16 mouse cellular contexts compared by ENCODE assay signal in genomic region chr2:146280221-146280920, GRCm38 (mm10). TPM values are rescaled to one million over a fixed set of nuclear protein-coding genes. Genes with fewer than 3 reads are reported as not detected.
DNase-seq lines count a peak whose midpoint lies in the region; ATAC-seq and TF ChIP-seq lines count a peak whose summit lies in the region.
"Had no signal": no experiment of that assay in that cellular context is flagged by ENCODE, and none has a peak within 500 bp of the region (broad histone marks: within the 10 kb centered on the region; RNA-seq: fewer than 3 reads in every experiment).

No protein-coding gene starts in this region.

- no peak overlapping the region for H3K4me3 ChIP-seq in embryonic facial prominence, embryonic 10.5 days
- H3K4me3 ChIP-seq in hindbrain, embryonic 12.5 days = no peak overlapping the region
- no peak overlapping the region for H3K4me3 ChIP-seq in midbrain, embryonic 15.5 days
- no peak overlapping the region for H3K4me3 ChIP-seq in kidney, adult 2 months (ENCODE audit: insufficient read depth, low read depth, low read length)
- H3K4me3 ChIP-seq: heart, embryonic 15.5 days; lung, embryonic 15.5 days had no signal

- peak; percentile 72 to 75 for DNase-seq in cerebellum, postnatal 10 days
- no peak for DNase-seq in cerebellum, adult 11 months
- no peak for DNase-seq in embryonic facial prominence, embryonic 10.5 days (ENCODE audit: low spot score)
- no peak for DNase-seq in heart, adult 9 months (ENCODE audit: low spot score in 2 of 2)
- DNase-seq in kidney, adult 2 months = no peak
- DNase-seq in right cerebral cortex, postnatal 36 days (ENCODE audit: low spot score in 2 of 2) = no peak
- DNase-seq: adrenal gland, postnatal 25 days; kidney, postnatal 10 days; liver; spleen, adult 18-20 months had no signal

- 62% methylated on average over 6 of the region's 6 CpGs for WGBS in embryonic facial prominence, embryonic 10.5 days
- 41% methylated on average over 6 of the region's 6 CpGs for WGBS in hindbrain, embryonic 12.5 days
- WGBS in midbrain, embryonic 15.5 days = 22% methylated on average over 6 of the region's 6 CpGs
- WGBS in kidney, adult 2 months = 74% methylated on average over 6 of the region's 6 CpGs

- no peaks in the 10 kb centered on the region for H3K27me3 ChIP-seq in embryonic facial prominence, embryonic 10.5 days (replicated peaks; ENCODE audit: low read depth, poor library complexity, severe bottlenecking)
- H3K27me3 ChIP-seq in hindbrain, embryonic 12.5 days = no peaks in the 10 kb centered on the region
- H3K27me3 ChIP-seq in midbrain, embryonic 15.5 days (replicated peaks) = no peaks in the 10 kb centered on the region
- H3K27me3 ChIP-seq in kidney, adult 2 months (replicated peaks; ENCODE audit: control insufficient read depth, insufficient read depth, low read length) = no peaks in the 10 kb centered on the region
- H3K27me3 ChIP-seq: heart, embryonic 15.5 days; lung, embryonic 15.5 days had no signal

- no peak for TF ChIP-seq POLR2A in kidney, adult 2 months (IDR thresholded peaks at IDR 0.05; ENCODE audit: low read depth, low read length)

- ATAC-seq in hindbrain, embryonic 12.5 days (ENCODE audit: low FRiP score) = peak; percentile 60
- peak; percentile 31; the same call in 1 of the 2 replicates for ATAC-seq in midbrain, embryonic 15.5 days (replicated peaks)
- ATAC-seq: inflammation-experienced regulatory T-cells, adult 6 months had no signal

- 0 out of 2 replicates have a peak overlapping the region, but pooled peaks have one; percentile 30 for H3K27ac ChIP-seq in embryonic facial prominence, embryonic 10.5 days (replicated peaks)
- peak overlapping the region; percentile 84 for H3K27ac ChIP-seq in hindbrain, embryonic 12.5 days
- H3K27ac ChIP-seq in midbrain, embryonic 15.5 days = peak overlapping the region; percentile 83
- H3K27ac ChIP-seq in kidney, adult 2 months (ENCODE audit: insufficient read depth, low read depth, low read length) = no peak overlapping the region
- H3K27ac ChIP-seq: heart, embryonic 15.5 days; lung, embryonic 15.5 days had no signal

- no peak overlapping the region for H3K4me2 ChIP-seq in hindbrain, embryonic 12.5 days (replicated peaks)
- H3K4me2 ChIP-seq in midbrain, embryonic 15.5 days = peak overlapping the region; percentile 39; the same call in 1 of the 2 replicates
- H3K4me2 ChIP-seq: heart, embryonic 15.5 days; lung, embryonic 15.5 days had no signal

- no peak overlapping the region for H3K9ac ChIP-seq in hindbrain, embryonic 12.5 days
- H3K9ac ChIP-seq in midbrain, embryonic 15.5 days = no peak overlapping the region
- H3K9ac ChIP-seq: heart, embryonic 15.5 days; lung, embryonic 15.5 days had no signal

- peaks cover 31% of the 10 kb centered on the region for H3K4me1 ChIP-seq in embryonic facial prominence, embryonic 10.5 days
- peaks cover 29% of the 10 kb centered on the region for H3K4me1 ChIP-seq in hindbrain, embryonic 12.5 days
- H3K4me1 ChIP-seq in midbrain, embryonic 15.5 days = peaks cover 35% of the 10 kb centered on the region
- no peaks in the 10 kb centered on the region for H3K4me1 ChIP-seq in kidney, adult 2 months (ENCODE audit: control insufficient read depth, insufficient read depth, low read length)
- H3K4me1 ChIP-seq: heart, embryonic 15.5 days; lung, embryonic 15.5 days had no signal

- no peaks in the 10 kb centered on the region for H3K9me3 ChIP-seq in embryonic facial prominence, embryonic 10.5 days
- H3K9me3 ChIP-seq in hindbrain, embryonic 12.5 days (replicated peaks) = no peaks in the 10 kb centered on the region
- H3K9me3 ChIP-seq in midbrain, embryonic 15.5 days = no peaks in the 10 kb centered on the region
- H3K9me3 ChIP-seq: heart, embryonic 15.5 days; lung, embryonic 15.5 days had no signal

- H3K36me3 ChIP-seq in embryonic facial prominence, embryonic 10.5 days (replicated peaks) = no peaks in the 10 kb centered on the region
- no peaks in the 10 kb centered on the region for H3K36me3 ChIP-seq in hindbrain, embryonic 12.5 days
- no peaks in the 10 kb centered on the region for H3K36me3 ChIP-seq in midbrain, embryonic 15.5 days (replicated peaks)
- no peaks in the 10 kb centered on the region for H3K36me3 ChIP-seq in kidney, adult 2 months (ENCODE audit: control insufficient read depth, insufficient read depth, low read length)
- H3K36me3 ChIP-seq: heart, embryonic 15.5 days; lung, embryonic 15.5 days had no signal

- TF ChIP-seq CTCF in kidney, adult 2 months (conservative IDR thresholded peaks at IDR 0.05; ENCODE audit: insufficient read depth, insufficient read length, low read depth, low read length) = no peak

RNA-seq across cellular contexts. Expression of gene Insm1, which starts 58.6 kb away (rescaled TPM):
- polyA plus RNA-seq in embryonic facial prominence, embryonic 10.5 days (2016; fragmentation: Nextera tagmentation; extraction: Ambion mirVana) = 1.5 and 1.9 TPM in 2 replicates
- 7.0 and 8.5 TPM in 2 replicates for polyA plus RNA-seq in hindbrain, embryonic 12.5 days (2016; fragmentation: Nextera tagmentation; extraction: Ambion mirVana)
- 3.5 and 4.2 TPM in 2 replicates for polyA plus RNA-seq in midbrain, embryonic 15.5 days (2015; fragmentation: Nextera tagmentation; extraction: Ambion mirVana)
- 0.17 TPM in 1 of 2 replicates, not detected in the other for polyA plus RNA-seq in kidney, adult 2 months (2012; rRNA removed)
- polyA plus RNA-seq: gonadal fat pad, adult 2 months; heart, embryonic 15.5 days; inflammation-experienced regulatory T-cells, adult 6 months had no signal

Comparison
In these comparisons a context has a peak if more than half of its experiments do, and no peak if none do; other contexts are left out.
1. DNase-seq: peak in cerebellum, postnatal 10 days (2 of 2); none in cerebellum, adult 11 months (single experiment), embryonic facial prominence, embryonic 10.5 days (single experiment), heart, adult 9 months (0 of 2), kidney, adult 2 months (single experiment) and right cerebral cortex, postnatal 36 days (0 of 2).